Mouse (Mus musculus): ENCODE results near the gene Gm10974. TPM values are rescaled to one million over a fixed set of nuclear protein-coding genes. Genes with fewer than 3 reads are reported as not detected.

Gene Gm10974
- polyA plus RNA-seq (2014; fragmentation: Nextera tagmentation; extraction: Ambion mirVana) = not detected in 2 replicates

- peaks cover 15% of the 10 kb centered on the region for H3K9me3 ChIP-seq (ENCODE audit: control insufficient read depth, low read length)
- DNase-seq (ENCODE audit: low spot score) (peak; percentile 81), ATAC-seq (ENCODE audit: low read depth) (no peak)
- H3K4me3 ChIP-seq (ENCODE audit: low read depth, low read length) = no peak within 1 kb of the TSS
- 30% methylated on average over 2 of the region's 2 CpGs for WGBS
- peaks cover 13% of the 10 kb centered on the region; the same call in 1 of the 2 replicates for H3K4me1 ChIP-seq (ENCODE audit: control insufficient read depth, insufficient read depth, low read length)
- no peaks in the 10 kb centered on the region for H3K27me3 ChIP-seq (replicated peaks; ENCODE audit: control insufficient read depth, insufficient read depth, low read length)
- no peak within 1 kb of the TSS for H3K4me2 ChIP-seq (ENCODE audit: low read depth, low read length)
- 0 out of 2 replicates have a peak, but pooled peaks cover 3% of the 10 kb centered on the region for H3K36me3 ChIP-seq (ENCODE audit: control insufficient read depth, insufficient read depth, low read length)
- H3K27ac ChIP-seq (replicated peaks; ENCODE audit: low read depth, low read length) = no peak within 1 kb of the TSS
- no peak within 1 kb of the TSS for H3K9ac ChIP-seq (ENCODE audit: low read depth, low read length)
These were observed at the start of gene Gm10974 for GRCm38 (mm10) chr7:66365904-66366303. TSS of gene Gm10974 (plus strand) at chr7:66365905.

GRCm38 (mm10) chr7:66318147-66318546 lies 47.6 kb upstream of the Gm10974 start:
- DNase-seq (ENCODE audit: low spot score) (no peak), ATAC-seq (ENCODE audit: low read depth) (no peak)

GRCm38 (mm10) chr7:66320996-66321395 lies 44.7 kb upstream of the Gm10974 start:
- no peaks in the 10 kb centered on the region for H3K9me3 ChIP-seq (ENCODE audit: control insufficient read depth, low read length)
- H3K9ac ChIP-seq (ENCODE audit: low read depth, low read length) = no peak overlapping the region
- ATAC-seq (ENCODE audit: low read depth) (peak; percentile 60), DNase-seq (ENCODE audit: low spot score) (peak; percentile 91)
- H3K4me3 ChIP-seq (ENCODE audit: low read depth, low read length) = no peak overlapping the region
- WGBS = 41% methylated on average over 5 of the region's 5 CpGs
- H3K27ac ChIP-seq (replicated peaks; ENCODE audit: low read depth, low read length) = 0 out of 2 replicates have a peak overlapping the region, but pooled peaks have one; percentile 3
- H3K4me1 ChIP-seq (ENCODE audit: control insufficient read depth, insufficient read depth, low read length) = peaks cover 6% of the 10 kb centered on the region; the same call in 1 of the 2 replicates
- peaks cover 4% of the 10 kb centered on the region; the same call in 1 of the 2 replicates for H3K36me3 ChIP-seq (ENCODE audit: control insufficient read depth, insufficient read depth, low read length)
- H3K4me2 ChIP-seq (ENCODE audit: low read depth, low read length) = no peak overlapping the region
- H3K27me3 ChIP-seq (replicated peaks; ENCODE audit: control insufficient read depth, insufficient read depth, low read length) = no peaks in the 10 kb centered on the region

More at GRCm38 (mm10) chr7:66318147-66318546, 47.6 kb upstream of the Gm10974 start:
- Histone ChIP-seq H3K4me3 (ENCODE audit: low read depth, low read length) (no peak overlapping the region), H3K27me3 (replicated peaks; ENCODE audit: control insufficient read depth, insufficient read depth, low read length) (no peaks in the 10 kb centered on the region), H3K9me3 (ENCODE audit: control insufficient read depth, low read length) (0 out of 2 replicates have a peak, but pooled peaks cover 3% of the 10 kb centered on the region), H3K9ac (ENCODE audit: low read depth, low read length) (no peak overlapping the region), H3K4me2 (ENCODE audit: low read depth, low read length) (no peak overlapping the region), H3K4me1 (ENCODE audit: control insufficient read depth, insufficient read depth, low read length) (peaks cover 6% of the 10 kb centered on the region; the same call in 1 of the 2 replicates), H3K27ac (replicated peaks; ENCODE audit: low read depth, low read length) (no peak overlapping the region), H3K36me3 (ENCODE audit: control insufficient read depth, insufficient read depth, low read length) (peaks cover 4% of the 10 kb centered on the region; the same call in 1 of the 2 replicates)
- 86% methylated on average over 6 of the region's 6 CpGs for WGBS

- H3K27me3 ChIP-seq (replicated peaks; ENCODE audit: control insufficient read depth, insufficient read depth, low read length) = no peaks in the 10 kb centered on the region
- H3K4me2 ChIP-seq (ENCODE audit: low read depth, low read length) = no peak overlapping the region
- no peaks in the 10 kb centered on the region for H3K36me3 ChIP-seq (ENCODE audit: control insufficient read depth, insufficient read depth, low read length)
- ATAC-seq (ENCODE audit: low read depth) (no peak), DNase-seq (ENCODE audit: low spot score) (no peak)
- H3K4me3 ChIP-seq (ENCODE audit: low read depth, low read length) = no peak overlapping the region
- 53% methylated on average over 9 of the region's 9 CpGs for WGBS
- no peak overlapping the region for H3K9ac ChIP-seq (ENCODE audit: low read depth, low read length)
- no peak overlapping the region for H3K27ac ChIP-seq (replicated peaks; ENCODE audit: low read depth, low read length)
- peaks cover 6% of the 10 kb centered on the region; the same call in 1 of the 2 replicates for H3K4me1 ChIP-seq (ENCODE audit: control insufficient read depth, insufficient read depth, low read length)
- 0 out of 2 replicates have a peak, but pooled peaks cover 4% of the 10 kb centered on the region for H3K9me3 ChIP-seq (ENCODE audit: control insufficient read depth, low read length)
These were observed 42.3 kb upstream of the Gm10974 start for GRCm38 (mm10) chr7:66323252-66324015.

- no peak overlapping the region for H3K27ac ChIP-seq (replicated peaks; ENCODE audit: low read depth, low read length)
- H3K9ac ChIP-seq (ENCODE audit: low read depth, low read length) = no peak overlapping the region
- no peaks in the 10 kb centered on the region for H3K27me3 ChIP-seq (replicated peaks; ENCODE audit: control insufficient read depth, insufficient read depth, low read length)
- 0 out of 2 replicates have a peak, but pooled peaks cover 4% of the 10 kb centered on the region for H3K9me3 ChIP-seq (ENCODE audit: control insufficient read depth, low read length)
- H3K36me3 ChIP-seq (ENCODE audit: control insufficient read depth, insufficient read depth, low read length) = no peaks in the 10 kb centered on the region
- ATAC-seq (ENCODE audit: low read depth) = no peak
- WGBS = 49% methylated on average over 3 of the region's 3 CpGs
- no peak overlapping the region for H3K4me2 ChIP-seq (ENCODE audit: low read depth, low read length)
- H3K4me3 ChIP-seq (ENCODE audit: low read depth, low read length) = no peak overlapping the region
- H3K4me1 ChIP-seq (ENCODE audit: control insufficient read depth, insufficient read depth, low read length) = peaks cover 6% of the 10 kb centered on the region; the same call in 1 of the 2 replicates
- peak; percentile 41 for DNase-seq (ENCODE audit: low spot score)
These were observed 40.2 kb upstream of the Gm10974 start for GRCm38 (mm10) chr7:66325419-66326053.

GRCm38 (mm10) chr7:66327516-66327915 lies 38.2 kb upstream of the Gm10974 start:
- H3K4me1 ChIP-seq (ENCODE audit: control insufficient read depth, insufficient read depth, low read length) = no peaks in the 10 kb centered on the region
- no peak overlapping the region for H3K4me3 ChIP-seq (ENCODE audit: low read depth, low read length)

GRCm38 (mm10) chr7:66330610-66331009 lies 35.1 kb upstream of the Gm10974 start:
- Histone ChIP-seq H3K9me3 (ENCODE audit: control insufficient read depth, low read length) (0 out of 2 replicates have a peak, but pooled peaks cover 4% of the 10 kb centered on the region), H3K4me2 (ENCODE audit: low read depth, low read length) (no peak overlapping the region), H3K27me3 (replicated peaks; ENCODE audit: control insufficient read depth, insufficient read depth, low read length) (no peaks in the 10 kb centered on the region), H3K4me3 (ENCODE audit: low read depth, low read length) (no peak overlapping the region), H3K4me1 (ENCODE audit: control insufficient read depth, insufficient read depth, low read length) (no peaks in the 10 kb centered on the region), H3K27ac (replicated peaks; ENCODE audit: low read depth, low read length) (no peak overlapping the region), H3K36me3 (ENCODE audit: control insufficient read depth, insufficient read depth, low read length) (peaks cover 22% of the 10 kb centered on the region), H3K9ac (ENCODE audit: low read depth, low read length) (no peak overlapping the region)
- DNase-seq (ENCODE audit: low spot score) = no peak
- ATAC-seq (ENCODE audit: low read depth) = no peak
- WGBS = 77% methylated on average over 9 of the region's 9 CpGs

More at GRCm38 (mm10) chr7:66327516-66327915, 38.2 kb upstream of the Gm10974 start:
- DNase-seq (ENCODE audit: low spot score) = no peak
- no peak overlapping the region for H3K9ac ChIP-seq (ENCODE audit: low read depth, low read length)
- H3K4me2 ChIP-seq (ENCODE audit: low read depth, low read length) = no peak overlapping the region
- no peak overlapping the region for H3K27ac ChIP-seq (replicated peaks; ENCODE audit: low read depth, low read length)
- 90% methylated on average over 2 of the region's 2 CpGs for WGBS
- peaks cover 7% of the 10 kb centered on the region; the same call in 1 of the 2 replicates for H3K36me3 ChIP-seq (ENCODE audit: control insufficient read depth, insufficient read depth, low read length)
- H3K27me3 ChIP-seq (replicated peaks; ENCODE audit: control insufficient read depth, insufficient read depth, low read length) = no peaks in the 10 kb centered on the region
- 0 out of 2 replicates have a peak, but pooled peaks cover 4% of the 10 kb centered on the region for H3K9me3 ChIP-seq (ENCODE audit: control insufficient read depth, low read length)
- ATAC-seq (ENCODE audit: low read depth) = no peak

GRCm38 (mm10) chr7:66332340-66332739 lies 33.4 kb upstream of the Gm10974 start:
- no peak overlapping the region for H3K4me3 ChIP-seq (ENCODE audit: low read depth, low read length)
- no peak overlapping the region for H3K4me2 ChIP-seq (ENCODE audit: low read depth, low read length)
- no peaks in the 10 kb centered on the region for H3K4me1 ChIP-seq (ENCODE audit: control insufficient read depth, insufficient read depth, low read length)
- peaks cover 22% of the 10 kb centered on the region for H3K36me3 ChIP-seq (ENCODE audit: control insufficient read depth, insufficient read depth, low read length)
- no peak for DNase-seq (ENCODE audit: low spot score)
- H3K27me3 ChIP-seq (replicated peaks; ENCODE audit: control insufficient read depth, insufficient read depth, low read length) = no peaks in the 10 kb centered on the region
- WGBS = 88% methylated on average over 8 of the region's 8 CpGs
- no peak overlapping the region for H3K27ac ChIP-seq (replicated peaks; ENCODE audit: low read depth, low read length)
- H3K9ac ChIP-seq (ENCODE audit: low read depth, low read length) = no peak overlapping the region
- ATAC-seq (ENCODE audit: low read depth) = no peak
- no peaks in the 10 kb centered on the region for H3K9me3 ChIP-seq (ENCODE audit: control insufficient read depth, low read length)
